Mouse (Mus musculus) bone marrow, adult 2 months (tissue): ENCODE results near the gene Slc38a2.

Source experiments
- CTCF ChIP-seq: fragments of 200-500 bp; IDR thresholded peaks from 2 replicates; pipeline ENCODE4 v1.5.1; 2011; ENCODE audit warnings: low read length, control low read depth; ENCODE audit not compliant: control insufficient read depth, insufficient read depth
- POLR2A ChIP-seq: fragments of 200-500 bp; IDR thresholded peaks from 2 replicates; pipeline ENCODE4 v1.6.1; 2011; ENCODE audit warnings: low read depth, mild to moderate bottlenecking, control low read depth, low read length, borderline replicate concordance; ENCODE audit not compliant: control insufficient read depth

DNA sequence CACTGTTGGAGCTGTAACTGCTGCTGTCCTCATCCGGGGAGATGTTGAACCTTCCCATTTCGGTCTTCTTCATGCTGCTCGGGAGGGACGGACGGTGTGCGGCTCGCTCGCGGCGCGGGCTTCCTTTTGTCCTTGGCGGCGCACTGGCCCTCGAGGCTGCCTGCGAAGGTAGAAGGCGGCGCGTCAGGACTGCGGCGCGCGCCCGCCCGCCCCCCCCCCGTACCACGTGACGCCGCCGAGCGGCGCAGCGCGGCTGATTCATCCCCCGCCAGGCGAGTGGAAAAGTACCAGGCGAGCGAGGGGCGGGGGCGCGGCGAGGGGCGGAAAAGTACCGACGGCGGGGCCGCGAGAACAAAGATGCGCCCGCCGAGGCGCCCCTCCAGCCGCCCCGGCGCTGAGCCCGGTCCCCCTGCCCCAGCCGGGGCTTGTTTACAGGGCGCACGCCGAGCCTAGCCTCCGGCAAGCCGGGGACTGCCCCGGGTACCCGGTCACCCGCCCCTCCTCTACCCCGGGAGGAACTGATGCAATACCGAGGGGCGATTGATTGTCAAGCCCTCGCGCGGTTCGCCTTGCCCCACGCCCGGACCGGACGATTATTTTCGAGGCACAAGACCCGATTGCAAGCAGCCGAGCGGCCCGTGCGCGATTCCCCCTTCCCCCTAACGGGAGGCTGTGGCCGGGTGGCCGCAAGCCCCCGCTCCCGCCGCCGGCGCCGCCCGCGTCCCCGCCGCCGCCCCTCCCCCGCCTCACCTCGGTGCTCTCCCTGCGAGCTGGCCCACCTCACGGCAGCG, 677 bp downstream of the Slc38a2 start:
- TF ChIP-seq CTCF: no peak
- TF ChIP-seq POLR2A: peak; percentile 71; the same call in 1 of the 2 replicates
